ENCODE assay signal across 16 mouse cellular contexts in the genomic region with DNA sequence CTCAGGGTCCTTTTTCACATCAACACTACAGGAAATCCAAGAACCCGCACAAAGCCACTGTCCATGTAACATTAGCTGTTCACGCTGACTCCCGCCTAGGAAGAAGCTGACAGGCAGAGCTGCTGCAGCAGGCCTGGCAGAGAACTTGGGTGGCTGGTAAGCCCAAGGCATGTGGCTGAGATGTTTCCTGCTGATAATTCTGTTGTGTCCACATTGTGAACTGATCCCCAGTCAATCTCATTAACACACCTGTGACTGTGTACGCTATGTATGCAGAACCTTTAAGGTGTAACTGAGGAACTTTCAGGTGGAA.
DNase-seq lines count a peak whose midpoint lies in the region; ATAC-seq and TF ChIP-seq lines count a peak whose summit lies in the region.
"Had no signal": no experiment of that assay in that cellular context is flagged by ENCODE, and none has a peak within 500 bp of the region (broad histone marks: within the 10 kb centered on the region; RNA-seq: fewer than 3 reads in every experiment).

No protein-coding gene starts in this region.

- no peaks in the 10 kb centered on the region for H3K27me3 ChIP-seq in heart, adult 2 months (ENCODE audit: control insufficient read depth, insufficient read depth, low read length)
- H3K27me3 ChIP-seq in MEL (ENCODE audit: control insufficient read depth in 1 of 2, insufficient read depth in 2 of 2, low read length in 2 of 2): no peaks in the 10 kb centered on the region
- no peaks in the 10 kb centered on the region for H3K27me3 ChIP-seq in liver, embryonic 13.5 days
- H3K27me3 ChIP-seq: forebrain, embryonic 12.5 days; hindbrain, embryonic 12.5 days; neural tube, embryonic 12.5 days had no signal

- no peak for TF ChIP-seq CTCF in heart, adult 2 months (IDR thresholded peaks at IDR 0.05)
- no peak for TF ChIP-seq CTCF in layer of hippocampus, adult 2 months (conservative IDR thresholded peaks at IDR 0.05)
- no peak for TF ChIP-seq CTCF in MEL (IDR thresholded peaks at IDR 0.05 in 2 of 3, conservative IDR thresholded peaks at IDR 0.05 in 1 of 3; ENCODE audit: control insufficient read depth in 1 of 3, insufficient read depth in 1 of 3, low read depth in 2 of 3, low read length in 3 of 3, poor library complexity in 1 of 3, severe bottlenecking in 1 of 3)

- no peak for TF ChIP-seq POLR2A in heart, adult 2 months (IDR thresholded peaks at IDR 0.05; ENCODE audit: insufficient read depth, low read depth, low read length)
- no peak for TF ChIP-seq POLR2A in MEL (IDR thresholded peaks at IDR 0.05; ENCODE audit: control insufficient read depth in 1 of 2, insufficient read depth in 1 of 2, low read depth in 1 of 2, low read length in 2 of 2, poor library complexity in 1 of 2)

- H3K4me1 ChIP-seq in heart, adult 2 months (ENCODE audit: control insufficient read depth, insufficient read depth, low read length): peaks cover 16% of the 10 kb centered on the region
- H3K4me1 ChIP-seq in MEL (ENCODE audit: control insufficient read depth in 1 of 2, insufficient read depth in 2 of 2, low read length in 2 of 2): peaks cover 6 to 23% of the 10 kb centered on the region in 2 experiments
- peaks cover 22% of the 10 kb centered on the region for H3K4me1 ChIP-seq in liver, embryonic 13.5 days (replicated peaks)
- H3K4me1 ChIP-seq: forebrain, embryonic 12.5 days had no signal

- H3K9ac ChIP-seq in heart, adult 2 months (ENCODE audit: low read depth, low read length): no peak overlapping the region
- H3K9ac ChIP-seq in MEL (ENCODE audit: control insufficient read depth, low read depth, low read length, poor library complexity, severe bottlenecking): peak overlapping the region; percentile 32; the same call in 1 of the 2 replicates
- H3K9ac ChIP-seq in liver, embryonic 13.5 days: no peak overlapping the region
- H3K9ac ChIP-seq: forebrain, embryonic 12.5 days; hindbrain, embryonic 12.5 days; liver, embryonic 14.5 days; neural tube, embryonic 12.5 days had no signal

- no peak overlapping the region for H3K4me3 ChIP-seq in heart, adult 2 months
- H3K4me3 ChIP-seq in layer of hippocampus, adult 2 months: no peak overlapping the region
- H3K4me3 ChIP-seq in MEL (ENCODE audit: control insufficient read depth in 1 of 2, insufficient read depth in 1 of 2, low read depth in 2 of 2, low read length in 2 of 2): peak overlapping the region in 1 of 2 experiments; percentile 43; a peak in 1 of 4 replicates
- no peak overlapping the region for H3K4me3 ChIP-seq in liver, embryonic 13.5 days (replicated peaks)
- H3K4me3 ChIP-seq: forebrain, embryonic 12.5 days; hindbrain, embryonic 12.5 days; neural tube, embryonic 12.5 days had no signal

- H3K9me3 ChIP-seq in MEL (replicated peaks; ENCODE audit: insufficient read depth, low read length): no peaks in the 10 kb centered on the region
- no peaks in the 10 kb centered on the region for H3K9me3 ChIP-seq in liver, embryonic 13.5 days (replicated peaks)
- H3K9me3 ChIP-seq: forebrain, embryonic 12.5 days; hindbrain, embryonic 12.5 days; megakaryocyte, embryonic 14.5 days; neural tube, embryonic 12.5 days had no signal

- H3K4me2 ChIP-seq in liver, embryonic 13.5 days: no peak overlapping the region
- H3K4me2 ChIP-seq: forebrain, embryonic 12.5 days; hindbrain, embryonic 12.5 days; neural tube, embryonic 12.5 days had no signal

- H3K27ac ChIP-seq in heart, adult 2 months: peak overlapping the region; percentile 12; the same call in 1 of the 2 replicates
- peak overlapping the region; percentile 61; the same call in 1 of the 2 replicates for H3K27ac ChIP-seq in layer of hippocampus, adult 2 months
- peak overlapping the region; percentile 95 for H3K27ac ChIP-seq in MEL (ENCODE audit: control insufficient read depth, low read depth, low read length)
- H3K27ac ChIP-seq in liver, embryonic 13.5 days: no peak overlapping the region
- H3K27ac ChIP-seq: forebrain, embryonic 12.5 days; hindbrain, embryonic 12.5 days; liver, embryonic 14.5 days; neural tube, embryonic 12.5 days had no signal

- peak; percentile 17; the same call in 1 of the 2 replicates for ATAC-seq in liver, embryonic 13.5 days (ENCODE audit: low read depth)
- ATAC-seq: lung, postnatal 0 days had no signal

- no peak for TF ChIP-seq RAD21 in MEL (IDR thresholded peaks at IDR 0.05; ENCODE audit: low read depth, low read length)

- intact Hi-C loops in heart, adult 2 months (cut with DNase I): no loop called here
- intact Hi-C loops in heart, postnatal 25 days (cut with DNase I): no loop called here

- TF ChIP-seq EP300 in heart, adult 2 months (IDR thresholded peaks at IDR 0.05; ENCODE audit: insufficient read depth, low read depth, low read length): no peak
- TF ChIP-seq EP300 in MEL (IDR thresholded peaks at IDR 0.05; ENCODE audit: low read depth in 1 of 2, low read length in 2 of 2): no peak; a peak in 2 of 4 replicates

- H3K36me3 ChIP-seq in heart, adult 2 months (ENCODE audit: control insufficient read depth, insufficient read depth, low read length): no peaks in the 10 kb centered on the region; the same call in 1 of the 2 replicates
- peaks cover 0 to 16% of the 10 kb centered on the region in 2 experiments; a peak in 2 of 4 replicates for H3K36me3 ChIP-seq in MEL (ENCODE audit: control insufficient read depth in 1 of 2, insufficient read depth in 2 of 2, low read length in 2 of 2)
- H3K36me3 ChIP-seq in liver, embryonic 13.5 days: peaks cover 2% of the 10 kb centered on the region; the same call in 1 of the 2 replicates

- 73% methylated on average over 4 of the region's 4 CpGs for WGBS in heart, adult 2 months
- WGBS in liver, embryonic 13.5 days (ENCODE audit: insufficient replicate concordance): 31% methylated on average over 4 of the region's 4 CpGs

- no peaks in the 10 kb centered on the region for H3K79me2 ChIP-seq in heart, adult 2 months (replicated peaks; ENCODE audit: control insufficient read depth, insufficient read depth, low read length)
- H3K79me2 ChIP-seq in MEL (ENCODE audit: control insufficient read depth, insufficient read depth, low read length, poor library complexity): no peaks in the 10 kb centered on the region

- DNase-seq in heart, adult 2 months: no peak
- no peak for DNase-seq in heart, postnatal 25 days (ENCODE audit: low spot score)
- no peak for DNase-seq in layer of hippocampus, adult 2 months (ENCODE audit: low spot score in 2 of 2)
- DNase-seq in layer of hippocampus, adult 8-10 months (ENCODE audit: low spot score in 2 of 2): no peak
- DNase-seq in MEL (ENCODE audit: low read depth, low spot score): no peak
- no peak for DNase-seq in liver, embryonic 13.5 days
- no peak for DNase-seq in urinary bladder, postnatal 14 days (ENCODE audit: low spot score)
- DNase-seq: cerebellum, adult 8-10 months; right cerebral cortex, postnatal 14 days; thymus, postnatal 4 days had no signal

TF ChIP-seq in MEL, 35 proteins besides CTCF, POLR2A, EP300 and RAD21:
- TF ChIP-seq UBTF (IDR thresholded peaks at IDR 0.05; ENCODE audit: borderline replicate concordance, insufficient read depth, low read depth, low read length) (no peak), HCFC1 (IDR thresholded peaks at IDR 0.05; ENCODE audit: low read depth, low read length) (no peak; the same call in 1 of the 2 replicates), MXI1 (IDR thresholded peaks at IDR 0.05; ENCODE audit: low read depth, low read length) (peak; percentile 60), NRF1 (IDR thresholded peaks at IDR 0.05; ENCODE audit: insufficient read depth, low read depth, low read length, poor library complexity, severe bottlenecking) (no peak), BHLHE40 (IDR thresholded peaks at IDR 0.05; ENCODE audit: borderline replicate concordance, low read depth, low read length) (0 out of 2 replicates have a peak, but pooled peaks have one; percentile 15), TAL1 (IDR thresholded peaks at IDR 0.05; ENCODE audit: low read length) (peak; percentile 58), TCF12 (IDR thresholded peaks at IDR 0.05; ENCODE audit: low read depth, low read length) (peak; percentile 68), USF1 (IDR thresholded peaks at IDR 0.05; ENCODE audit: low read depth, low read length) (0 out of 2 replicates have a peak, but pooled peaks have one; percentile 19)
